Mouse (Mus musculus) layer of hippocampus, adult 18-20 months (tissue): ENCODE measurements around the gene Ctsf. TPM values are rescaled to one million over a fixed set of nuclear protein-coding genes. Genes with fewer than 3 reads are reported as not detected.
"Not testable (repeated sequence)": the region's sequence is repeated elsewhere in the genome, so short reads cannot be mapped to it uniquely, and the experiment has no call there.

ENCODE experiments used
- DNase-seq, 2 experiments: peaks; one replicate each; pipeline ENCODE4 v3.0.0; 2022; ENCODE audit warnings: low spot score in 2 of 2
- total RNA-seq, 2 experiments: library from RNA; stranded (reverse); gene quantifications; 2 replicates each; pipeline ENCODE4 v1.2.3; 2021

Gene Ctsf
- total RNA-seq, 2 experiments from 2014 or later: 104 to 111 TPM

- DNase-seq: no peak
Observed at GRCm38 (mm10) chr19:4847490-4847889, 7.4 kb upstream of the Ctsf start.

- DNase-seq: no peak
Observed at GRCm38 (mm10) chr19:4849800-4850199, 5.1 kb upstream of the Ctsf start.

- DNase-seq: no peak
Observed at GRCm38 (mm10) chr19:4850281-4850680, 4.6 kb upstream of the Ctsf start.

GRCm38 (mm10) chr19:4855470-4855820 is 515 bp downstream of the Ctsf start:
- no peak for DNase-seq

GRCm38 (mm10) chr19:4855951-4856350 is 1.0 kb downstream of the Ctsf start:
- DNase-seq: no peak

- DNase-seq: no peak
Observed at GRCm38 (mm10) chr19:4859081-4859480, 4.2 kb downstream of the Ctsf start.

- no peak for DNase-seq
Observed at GRCm38 (mm10) chr19:4863048-4863447, 8.1 kb downstream of the Ctsf start.

GRCm38 (mm10) chr19:4865147-4865546 is 10.2 kb downstream of the Ctsf start:
- no peak for DNase-seq

GRCm38 (mm10) chr19:4874613-4875012 is 19.7 kb downstream of the Ctsf start:
- not testable (repeated sequence) for DNase-seq

- no peak for DNase-seq
Observed at GRCm38 (mm10) chr19:4876241-4876640, 21.3 kb downstream of the Ctsf start.

GRCm38 (mm10) chr19:4876755-4877154 is 21.8 kb downstream of the Ctsf start:
- DNase-seq: no peak

- DNase-seq: no peak
Observed at GRCm38 (mm10) chr19:4877785-4878184, 22.9 kb downstream of the Ctsf start, which contains the start of gene Actn3. Actn3 (minus strand) TSS chr19:4877909.

- peak; percentile 95 to 97 for DNase-seq
Observed at GRCm38 (mm10) chr19:4878405-4879323, 23.7 kb downstream of the Ctsf start, which contains the start of gene Zdhhc24. Zdhhc24 (plus strand) TSS chr19:4878668.

GRCm38 (mm10) chr19:4879324-4879703 is 24.4 kb downstream of the Ctsf start:
- DNase-seq: no peak

- no peak for DNase-seq
Observed at GRCm38 (mm10) chr19:4883961-4884360, 29.0 kb downstream of the Ctsf start.

- DNase-seq: no peak
Observed at GRCm38 (mm10) chr19:4889791-4890190, 34.9 kb downstream of the Ctsf start.

- no peak for DNase-seq
Observed at GRCm38 (mm10) chr19:4891798-4892197, 36.9 kb downstream of the Ctsf start.

GRCm38 (mm10) chr19:4896780-4897520 is 42.0 kb downstream of the Ctsf start:
- DNase-seq: no peak

- DNase-seq: no peak
Observed at GRCm38 (mm10) chr19:4898972-4899371, 44.0 kb downstream of the Ctsf start.

GRCm38 (mm10) chr19:4899888-4900287 is 45.0 kb downstream of the Ctsf start:
- no peak for DNase-seq

GRCm38 (mm10) chr19:4905979-4906794 is 51.3 kb downstream of the Ctsf start, which contains the start of gene Bbs1:
Bbs1 (minus strand) TSS chr19:4906628.
- peak; percentile 64 to 84 for DNase-seq
